Mouse (Mus musculus) stomach, postnatal 0 days (tissue): Measurements from ENCODE around the gene Tshr. TPM values are rescaled to one million over a fixed set of nuclear protein-coding genes. Genes with fewer than 3 reads are reported as not detected.
A peak's percentile ranks its signal among the peaks of the same experiment; 100 is the strongest.

Source experiments
- ATAC-seq: fragments of 200-750 bp; cut with Nextera tagmentation; 2 replicates; pipeline ENCODE4 v1.8.0; 2017; ENCODE audit not compliant: low FRiP score, low TSS enrichment
- DNase-seq: peaks from one replicate; pipeline ENCODE4 v3.0.0-alpha.2; 2016; ENCODE audit warnings: low spot score
- H3K27ac ChIP-seq: fragments of 300-500 bp; sonication (generic); replicated peaks from 2 replicates; pipeline ENCODE4 v1.5.1; 2014; ENCODE audit warnings: mild to moderate bottlenecking, control low read depth
- H3K27me3 ChIP-seq: fragments of 300-500 bp; sonication (generic); 2 replicates; pipeline ENCODE4 v1.6.1; 2014; ENCODE audit warnings: low read length; ENCODE audit not compliant: control insufficient read depth, insufficient read depth
- H3K36me3 ChIP-seq: fragments of 300-500 bp; sonication (generic); 2 replicates; pipeline ENCODE4 v1.6.1; 2014; ENCODE audit warnings: low read length, mixed read lengths; ENCODE audit not compliant: control insufficient read depth, insufficient read depth
- H3K4me1 ChIP-seq: fragments of 300-500 bp; sonication (generic); replicated peaks from 2 replicates; pipeline ENCODE4 v1.6.1; 2014; ENCODE audit warnings: antibody characterized with exemption; ENCODE audit not compliant: control insufficient read depth, insufficient read depth
- H3K4me2 ChIP-seq: fragments of 300-500 bp; sonication (generic); replicated peaks from 2 replicates; pipeline ENCODE4 v1.6.1; 2014; ENCODE audit warnings: low read depth, mild to moderate bottlenecking, control low read depth, moderate library complexity
- H3K4me3 ChIP-seq: fragments of 300-500 bp; sonication (generic); 2 replicates; pipeline ENCODE4 v1.5.1; 2014; ENCODE audit warnings: low read depth, low read length, control low read depth
- H3K9ac ChIP-seq: fragments of 300-500 bp; sonication (generic); 2 replicates; pipeline ENCODE4 v1.6.1; 2014; ENCODE audit warnings: mild to moderate bottlenecking, low read length, control low read depth, mixed read lengths
- H3K9me3 ChIP-seq: fragments of 300-500 bp; sonication (generic); 2 replicates; pipeline ENCODE4 v1.6.1; 2016; ENCODE audit warnings: low read length; ENCODE audit not compliant: control insufficient read depth
- CTCF ChIP-seq: IDR thresholded peaks from 2 replicates; pipeline ENCODE4 v1.5.1; 2016; ENCODE audit warnings: antibody characterized with exemption, low read depth, mild to moderate bottlenecking, moderate library complexity
- EP300 ChIP-seq: optimal IDR thresholded peaks from 2 replicates; pipeline ENCODE3; 2016; ENCODE audit warnings: antibody characterized with exemption
- WGBS: fragments of 180-500 bp; shearing (Covaris S2); extraction: QIAGEN DNeasy Blood & Tissue Kit; methylation state at CpG from one replicate; pipeline ENCODE4 v1.1.7; 2014; 5-methylcytosine and 5-hydroxymethylcytosine counted together
- polyA plus RNA-seq: library from polyadenylated mRNA; unstranded; fragments of >200 nt; fragmentation: Nextera tagmentation; extraction: Ambion mirVana; gene quantifications from 2 replicates; pipeline ENCODE4 v1.2.1, GENCODE M21; 2015

The Tshr gene
- polyA plus RNA-seq, 1 experiment from 2014 or later: 0.32 TPM

DNA sequence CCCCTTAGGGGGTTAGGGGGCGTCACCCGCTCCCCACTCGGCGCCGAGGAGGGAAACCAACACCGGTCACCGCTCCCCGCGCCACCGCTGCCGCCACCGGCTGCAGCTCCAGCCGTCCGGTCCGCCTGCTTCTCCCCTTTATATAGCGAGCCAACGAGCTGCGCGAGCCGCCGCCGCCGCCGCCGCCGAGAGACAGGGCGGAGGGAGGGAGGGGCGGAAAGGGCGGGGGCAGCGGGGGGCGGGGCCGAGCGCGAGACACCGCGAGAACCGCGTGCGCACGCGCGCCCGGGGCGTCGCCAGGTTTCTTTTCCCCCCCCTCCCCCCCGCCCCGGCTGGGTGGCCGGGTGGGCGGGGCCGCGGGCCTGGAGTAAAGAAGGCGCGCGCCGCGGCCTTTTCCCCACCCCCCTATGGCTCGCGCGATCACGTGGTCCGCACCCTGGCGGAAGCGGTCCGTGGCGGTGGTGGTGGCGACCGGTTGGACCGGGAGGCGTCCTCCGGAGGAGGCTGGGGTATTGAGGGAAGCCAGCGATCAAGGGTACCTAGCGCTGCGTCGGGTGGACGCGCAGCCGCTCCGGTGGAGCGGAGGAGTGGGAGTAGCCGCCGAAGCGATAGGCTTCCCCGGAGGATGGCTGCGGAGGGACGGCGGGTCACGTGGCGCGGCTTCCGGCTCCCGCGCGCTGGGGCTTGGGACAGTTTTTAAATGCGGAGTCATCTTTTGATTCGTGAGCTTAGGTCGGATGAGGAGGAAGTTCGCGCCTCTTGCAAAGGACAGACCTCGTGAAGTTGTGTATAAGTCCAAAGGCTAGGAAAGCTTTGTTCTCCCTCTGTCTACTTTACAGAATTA lies 205.7 kb downstream of the Tshr start, which contains the start of gene Gtf2a1:
Gene Gtf2a1, minus strand, starts transcription at position 641 of the 844 bp plus-strand sequence.
- Histone ChIP-seq H3K9ac (peak within 1 kb of the TSS; percentile 100), H3K4me2 (peak within 1 kb of the TSS; percentile 60), H3K4me1 (no peaks in the 10 kb centered on the region), H3K36me3 (no peaks in the 10 kb centered on the region), H3K27ac (peak within 1 kb of the TSS; percentile 100), H3K4me3 (peak within 1 kb of the TSS; percentile 92), H3K9me3 (no peaks in the 10 kb centered on the region), H3K27me3 (no peaks in the 10 kb centered on the region)
- ATAC-seq (peak; percentile 89), DNase-seq (peak; percentile 99)
- WGBS: under 1% methylated on average over 48 of the region's 99 CpGs
- TF ChIP-seq CTCF (peak; percentile 2; the same call in 1 of the 2 replicates), EP300 (peak; percentile 32)

DNA sequence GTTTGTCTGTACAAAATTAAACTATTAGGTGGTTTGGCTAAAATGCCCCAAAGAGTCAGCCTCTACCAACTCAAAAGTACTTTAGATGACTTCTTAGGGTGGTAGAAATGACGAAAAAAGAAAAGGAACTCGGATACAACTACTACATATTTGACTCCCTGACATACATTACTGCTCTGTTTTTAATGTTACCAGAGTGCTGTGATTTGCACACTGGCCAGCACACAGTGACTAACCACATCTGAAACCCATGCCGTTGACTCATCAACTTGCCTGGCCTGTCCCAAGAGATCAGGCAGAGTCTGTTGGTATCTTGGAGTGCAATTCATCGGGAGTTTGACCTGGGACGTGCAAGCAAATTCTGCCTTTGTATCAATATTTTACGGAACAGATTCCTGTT lies 206.4 kb downstream of the Tshr start:
- H3K4me2 ChIP-seq: peak overlapping the region; percentile 60
- no peaks in the 10 kb centered on the region for H3K27me3 ChIP-seq
- H3K36me3 ChIP-seq: no peaks in the 10 kb centered on the region
- peak overlapping the region; percentile 92 for H3K4me3 ChIP-seq
- H3K9ac ChIP-seq: peak overlapping the region; percentile 78
- H3K4me1 ChIP-seq: no peaks in the 10 kb centered on the region
- peak overlapping the region; percentile 100 for H3K27ac ChIP-seq
- TF ChIP-seq EP300: no peak
- TF ChIP-seq CTCF: no peak
- ATAC-seq: no peak
- no peaks in the 10 kb centered on the region for H3K9me3 ChIP-seq
- DNase-seq: peak; percentile 45
- 18% methylated on average over 6 of the region's 6 CpGs for WGBS

DNA sequence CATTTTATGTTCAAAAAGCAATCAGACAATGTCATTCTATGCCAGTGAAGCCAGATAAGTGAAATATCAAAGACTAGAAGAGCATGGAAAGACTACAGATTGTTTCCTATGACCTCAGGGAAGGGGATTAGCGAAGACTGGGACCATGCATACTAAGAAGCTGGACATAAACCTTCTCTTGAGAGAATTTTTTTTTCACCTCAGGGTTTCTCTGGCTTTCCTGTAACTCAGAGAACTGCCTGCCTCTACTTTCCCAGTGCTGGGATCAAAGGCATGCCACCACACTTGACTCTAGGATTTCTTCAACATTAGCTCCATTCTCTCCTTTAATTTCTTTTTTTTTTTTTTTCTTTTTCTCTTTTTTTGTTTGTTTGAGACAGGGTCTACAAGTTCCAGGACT lies 206.8 kb downstream of the Tshr start:
- Histone ChIP-seq H3K4me3 (peak overlapping the region; percentile 92; the same call in 1 of the 2 replicates), H3K9ac (peak overlapping the region; percentile 78; the same call in 1 of the 2 replicates)

DNA sequence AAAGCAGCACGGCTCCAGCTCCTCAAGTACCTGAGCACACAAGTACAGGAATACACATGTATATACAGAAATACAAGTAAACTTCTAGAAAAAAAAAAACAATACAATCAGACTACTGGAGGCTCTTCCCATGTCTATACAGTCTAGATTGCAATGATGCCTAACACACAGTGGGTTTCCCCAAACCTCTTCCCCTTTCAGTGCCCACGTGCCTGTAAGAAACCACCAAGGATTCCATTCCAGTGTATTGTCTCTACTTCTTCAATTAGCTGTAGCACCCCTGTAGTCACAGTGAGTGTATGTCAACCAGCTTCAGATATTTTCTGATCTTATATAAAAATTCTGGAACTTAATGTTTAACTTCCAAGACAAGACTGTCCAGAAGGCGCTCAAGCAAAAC lies 207.8 kb downstream of the Tshr start:
- no peak overlapping the region for H3K9ac ChIP-seq
- no peaks in the 10 kb centered on the region for H3K36me3 ChIP-seq
- TF ChIP-seq EP300: no peak
- TF ChIP-seq CTCF: no peak
- no peak overlapping the region for H3K27ac ChIP-seq
- H3K4me3 ChIP-seq: no peak overlapping the region
- WGBS: 93% methylated on average over 3 of the region's 3 CpGs
- DNase-seq (no peak), ATAC-seq (no peak)
- H3K9me3 ChIP-seq: no peaks in the 10 kb centered on the region
- no peaks in the 10 kb centered on the region for H3K4me1 ChIP-seq
- H3K4me2 ChIP-seq: no peak overlapping the region
- H3K27me3 ChIP-seq: no peaks in the 10 kb centered on the region

More for the DNA sequence above, 206.8 kb downstream of the Tshr start:
- no peaks in the 10 kb centered on the region for H3K27me3 ChIP-seq
- H3K9me3 ChIP-seq: no peaks in the 10 kb centered on the region
- H3K4me1 ChIP-seq: no peaks in the 10 kb centered on the region
- TF ChIP-seq EP300: no peak
- no peak for TF ChIP-seq CTCF
- H3K4me2 ChIP-seq: peak overlapping the region; percentile 60
- WGBS: 94% methylated on average over 1 of the region's 1 CpGs
- DNase-seq (no peak), ATAC-seq (no peak)
- H3K36me3 ChIP-seq: no peaks in the 10 kb centered on the region
- H3K27ac ChIP-seq: peak overlapping the region; percentile 100

Other genes with a start within 250 kb of the Tshr start
- gene Cep128, start 154 bp upstream of the Tshr start, polyA plus RNA-seq: 1.5 and 2.0 TPM in 2 replicates
- gene Gtf2a1, start 205.9 kb downstream of the Tshr start, polyA plus RNA-seq: 17.0 and 18.9 TPM in 2 replicates